Mouse (Mus musculus) testis, adult 2 months (tissue): ENCODE measurements around the gene Nup210.

ENCODE experiments used
- CTCF ChIP-seq: fragments of 200-500 bp; IDR thresholded peaks from 2 replicates; pipeline ENCODE4 v1.5.1; 2012; ENCODE audit warnings: low read depth, mild to moderate bottlenecking, inconsistent platforms, low read length, moderate library complexity; ENCODE audit not compliant: control insufficient read depth, insufficient read depth, insufficient replicate concordance
- POLR2A ChIP-seq: fragments of 200-500 bp; IDR thresholded peaks from 2 replicates; pipeline ENCODE4 v1.6.1; 2012; ENCODE audit warnings: low read depth, mild to moderate bottlenecking, inconsistent platforms, low read length, moderate library complexity; ENCODE audit not compliant: control insufficient read depth

- TF ChIP-seq CTCF (peak; percentile 84; the same call in 1 of the 2 replicates), POLR2A (no peak)
Observed at GRCm38 (mm10) chr6:91165210-91165609, 48.6 kb upstream of the Nup210 start.
